8 mouse cellular contexts compared by ENCODE assay signal in the genomic region with DNA sequence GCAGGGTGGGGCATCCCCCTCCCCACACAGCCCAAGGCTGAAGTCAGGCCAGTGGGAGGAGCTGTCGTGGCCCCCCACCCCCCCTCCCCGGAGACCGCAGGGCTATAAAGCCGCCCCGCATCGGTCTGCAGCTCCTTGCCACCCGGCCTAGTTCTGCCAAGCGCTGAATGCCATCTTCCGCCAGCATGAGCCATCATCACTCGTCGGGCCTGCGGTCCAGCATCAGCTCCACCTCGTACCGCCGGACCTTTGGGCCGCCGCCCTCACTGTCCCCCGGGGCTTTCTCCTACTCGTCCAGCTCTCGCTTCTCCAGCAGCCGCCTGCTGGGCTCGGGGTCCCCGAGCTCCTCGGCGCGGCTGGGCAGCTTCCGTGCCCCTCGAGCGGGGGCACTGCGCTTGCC. TPM values are rescaled to one million over a fixed set of nuclear protein-coding genes. Genes with fewer than 3 reads are reported as not detected.
DNase-seq lines count a peak whose midpoint lies in the region; ATAC-seq lines count a peak whose summit lies in the region.

A gene (plus strand): TSS at position 135 of the 400 bp plus-strand sequence.

- H3K4me2 ChIP-seq in lung, embryonic 15.5 days = peak within 1 kb of the TSS; percentile 75
- peak within 1 kb of the TSS; percentile 57 for H3K4me2 ChIP-seq in forebrain, embryonic 12.5 days
- peak within 1 kb of the TSS; percentile 52 for H3K4me2 ChIP-seq in limb, embryonic 11.5 days (ENCODE audit: low read depth, severe bottlenecking)
- peak within 1 kb of the TSS; percentile 81 for H3K4me2 ChIP-seq in neural tube, embryonic 15.5 days

- 2% methylated on average over 30 of the region's 30 CpGs for WGBS in lung, embryonic 15.5 days
- WGBS in forebrain, embryonic 12.5 days = 2% methylated on average over 28 of the region's 30 CpGs
- under 1% methylated on average over 29 of the region's 30 CpGs for WGBS in limb, embryonic 11.5 days
- 1% methylated on average over 29 of the region's 30 CpGs for WGBS in neural tube, embryonic 15.5 days

- no peak for ATAC-seq in lung, embryonic 15.5 days (ENCODE audit: borderline replicate concordance, extremely low read depth, low FRiP score, low TSS enrichment)
- ATAC-seq in forebrain, embryonic 12.5 days (ENCODE audit: low FRiP score) = 0 out of 2 replicates have a peak, but pooled peaks have one; percentile 3
- no peak for ATAC-seq in limb, embryonic 11.5 days (ENCODE audit: insufficient number of reproducible peaks, low FRiP score, low TSS enrichment, low read depth)
- no peak for ATAC-seq in neural tube, embryonic 15.5 days (ENCODE audit: low FRiP score)

- H3K27me3 ChIP-seq in lung, embryonic 15.5 days = peaks cover 81% of the 10 kb centered on the region
- H3K27me3 ChIP-seq in forebrain, embryonic 12.5 days = peaks cover 97% of the 10 kb centered on the region
- H3K27me3 ChIP-seq in limb, embryonic 11.5 days (ENCODE audit: control insufficient read depth, insufficient read depth, low read length) = peaks cover 61% of the 10 kb centered on the region
- H3K27me3 ChIP-seq in neural tube, embryonic 15.5 days (replicated peaks) = peaks cover 83% of the 10 kb centered on the region

- 0 out of 2 replicates have a peak within 1 kb of the TSS, but pooled peaks have one; percentile 11 for H3K9ac ChIP-seq in lung, embryonic 15.5 days
- peak within 1 kb of the TSS; percentile 25; the same call in 1 of the 2 replicates for H3K9ac ChIP-seq in forebrain, embryonic 12.5 days
- 0 out of 2 replicates have a peak within 1 kb of the TSS, but pooled peaks have one; percentile 22 for H3K9ac ChIP-seq in limb, embryonic 11.5 days (ENCODE audit: low read length)
- H3K9ac ChIP-seq in neural tube, embryonic 15.5 days (replicated peaks) = peak within 1 kb of the TSS; percentile 21

- DNase-seq in lung, postnatal 36 days = no peak
- no peak for DNase-seq in limb, embryonic 11.5 days (ENCODE audit: low spot score)
- DNase-seq in gastrocnemius, adult 18-20 months (ENCODE audit: low spot score) = no peak
- DNase-seq in adrenal gland, postnatal 36 days = no peak
- DNase-seq in left cerebral cortex, postnatal 14 days (ENCODE audit: low spot score in 2 of 2) = no peak

- H3K4me1 ChIP-seq in lung, embryonic 15.5 days = peaks cover 24% of the 10 kb centered on the region
- peaks cover 35% of the 10 kb centered on the region for H3K4me1 ChIP-seq in forebrain, embryonic 12.5 days
- H3K4me1 ChIP-seq in limb, embryonic 11.5 days (ENCODE audit: control insufficient read depth, insufficient read depth, low read length) = peaks cover 16% of the 10 kb centered on the region
- peaks cover 34% of the 10 kb centered on the region for H3K4me1 ChIP-seq in neural tube, embryonic 15.5 days

- H3K27ac ChIP-seq in lung, embryonic 15.5 days = no peak within 1 kb of the TSS
- H3K27ac ChIP-seq in forebrain, embryonic 12.5 days = no peak within 1 kb of the TSS
- H3K27ac ChIP-seq in limb, embryonic 11.5 days (replicated peaks; ENCODE audit: low read depth, low read length) = no peak within 1 kb of the TSS
- H3K27ac ChIP-seq in neural tube, embryonic 15.5 days (replicated peaks) = no peak within 1 kb of the TSS

- H3K4me3 ChIP-seq in lung, embryonic 15.5 days = peak within 1 kb of the TSS; percentile 35
- peak within 1 kb of the TSS; percentile 37 for H3K4me3 ChIP-seq in forebrain, embryonic 12.5 days (replicated peaks)
- peak within 1 kb of the TSS; percentile 26 for H3K4me3 ChIP-seq in limb, embryonic 11.5 days (ENCODE audit: low read depth, low read length)
- peak within 1 kb of the TSS; percentile 41 for H3K4me3 ChIP-seq in neural tube, embryonic 15.5 days (replicated peaks)

- H3K9me3 ChIP-seq in lung, embryonic 15.5 days = no peaks in the 10 kb centered on the region
- H3K9me3 ChIP-seq in forebrain, embryonic 12.5 days = no peaks in the 10 kb centered on the region
- no peaks in the 10 kb centered on the region for H3K9me3 ChIP-seq in limb, embryonic 11.5 days (ENCODE audit: control insufficient read depth, low read length)
- H3K9me3 ChIP-seq in neural tube, embryonic 15.5 days (replicated peaks) = no peaks in the 10 kb centered on the region

- intact Hi-C loops in left cerebral cortex, postnatal 14 days (cut with DNase I) = no loop called here

- no peaks in the 10 kb centered on the region for H3K36me3 ChIP-seq in lung, embryonic 15.5 days
- no peaks in the 10 kb centered on the region for H3K36me3 ChIP-seq in forebrain, embryonic 12.5 days (replicated peaks)
- H3K36me3 ChIP-seq in limb, embryonic 11.5 days (ENCODE audit: control insufficient read depth, insufficient read depth, low read length) = no peaks in the 10 kb centered on the region
- H3K36me3 ChIP-seq in neural tube, embryonic 15.5 days = no peaks in the 10 kb centered on the region

RNA-seq across cellular contexts. Expression of the gene that starts here (rescaled TPM):
- polyA plus RNA-seq in lung, embryonic 15.5 days (2015; fragmentation: Nextera tagmentation; extraction: Ambion mirVana) = 3.1 and 6.8 TPM in 2 replicates
- 0.73 and 1.4 TPM in 2 replicates for polyA plus RNA-seq in forebrain, embryonic 12.5 days (2016; fragmentation: Nextera tagmentation; extraction: Ambion mirVana)
- polyA plus RNA-seq in limb, embryonic 11.5 days (2014; fragmentation: Nextera tagmentation; extraction: Ambion mirVana) = 0.10 and 0.11 TPM in 2 replicates
- 185 and 209 TPM in 2 replicates for polyA plus RNA-seq in neural tube, embryonic 15.5 days (2015; fragmentation: Nextera tagmentation; extraction: Ambion mirVana)
- total RNA-seq in gastrocnemius, adult 18-20 months (2021) = under 1 TPM; 0.43 to 0.88 TPM
- total RNA-seq in adrenal gland, postnatal 36 days (2021) = 1 to 10 TPM; 1.3 to 3.4 TPM
- 1 to 10 TPM; 1.7 to 6.2 TPM for total RNA-seq in left cerebral cortex, postnatal 14 days (2021)

Comparison
In these comparisons a context has a peak if more than half of its experiments do, and no peak if none do; other contexts are left out.
1. RNA of the gene that starts here (polyA plus RNA-seq): 185 to 209 TPM in neural tube, embryonic 15.5 days; 3.1 to 6.8 TPM in lung, embryonic 15.5 days, 0.73 to 1.4 TPM in forebrain, embryonic 12.5 days and 0.10 to 0.11 TPM in limb, embryonic 11.5 days; every median in the first group is over 10 times any median in the second.
2. Peak in every context shown above with its lines, with median percentiles within 50 percentile points of each other: H3K4me2 ChIP-seq, H3K4me3 ChIP-seq and H3K9ac ChIP-seq.